Mouse (Mus musculus) liver, embryonic 14.5 days (tissue): ENCODE results near the gene Nsd1. TPM values are rescaled to one million over a fixed set of nuclear protein-coding genes. Genes with fewer than 3 reads are reported as not detected.

Experiments used
- ATAC-seq: fragments of 200-750 bp; cut with Nextera tagmentation; 2 replicates; pipeline ENCODE4 v1.8.0; 2017; ENCODE audit warnings: moderate number of reproducible peaks, mild to moderate bottlenecking, moderate library complexity; ENCODE audit not compliant: insufficient read depth
- DNase-seq, 3 experiments: peaks; one replicate each; pipeline ENCODE4 v3.0.0-alpha.2; 2012 to 2013; ENCODE audit warnings: low read depth in 3 of 3, low spot score in 3 of 3
- H3K27ac ChIP-seq: fragments of 300-500 bp; sonication (generic); 2 replicates; pipeline ENCODE4 v1.5.1; 2014; ENCODE audit warnings: moderate library complexity, mild to moderate bottlenecking, control low read depth, inconsistent platforms
- H3K27me3 ChIP-seq: fragments of 300-500 bp; sonication (generic); 2 replicates; pipeline ENCODE4 v1.6.1; 2014; ENCODE audit warnings: mild to moderate bottlenecking, low read length, moderate library complexity; ENCODE audit not compliant: control insufficient read depth, insufficient read depth
- H3K36me3 ChIP-seq: fragments of 300-500 bp; sonication (generic); replicated peaks from 2 replicates; pipeline ENCODE4 v1.6.1; 2014; ENCODE audit warnings: low read depth; ENCODE audit not compliant: control insufficient read depth, insufficient read depth
- H3K4me1 ChIP-seq, 2 experiments: fragments of 200-500 bp in 1 of 2; fragments of 300-500 bp in 1 of 2; sonication (generic) in 1 of 2; replicated peaks; 2 replicates each; pipeline ENCODE4 v1.6.1; 2012 to 2014; ENCODE audit warnings: antibody characterized with exemption in 1 of 2, inconsistent platforms in 1 of 2, low read length in 1 of 2; ENCODE audit not compliant: control insufficient read depth in 2 of 2, insufficient read depth in 2 of 2
- H3K4me2 ChIP-seq: fragments of 300-500 bp; sonication (generic); 2 replicates; pipeline ENCODE4 v1.6.1; 2014; ENCODE audit warnings: low read depth, mild to moderate bottlenecking, control low read depth, moderate library complexity
- H3K4me3 ChIP-seq, 2 experiments: fragments of 200-500 bp in 1 of 2; fragments of 300-500 bp in 1 of 2; sonication (generic) in 1 of 2; 2 replicates each; pipeline ENCODE4 v1.5.1; 2012 to 2014; ENCODE audit warnings: low read depth in 2 of 2, low read length in 2 of 2, mild to moderate bottlenecking in 2 of 2, control low read depth in 1 of 2, inconsistent platforms in 1 of 2, moderate library complexity in 1 of 2; ENCODE audit not compliant: insufficient read depth in 1 of 2
- H3K9ac ChIP-seq: fragments of 300-500 bp; sonication (generic); replicated peaks from 2 replicates; pipeline ENCODE4 v1.6.1; 2014; ENCODE audit warnings: mild to moderate bottlenecking, control low read depth, moderate library complexity
- H3K9me3 ChIP-seq: fragments of 300-500 bp; sonication (generic); 2 replicates; pipeline ENCODE4 v1.6.1; 2016; ENCODE audit warnings: low read length, mixed read lengths; ENCODE audit not compliant: control insufficient read depth
- CTCF ChIP-seq: IDR thresholded peaks from 2 replicates; pipeline ENCODE4 v1.5.1; 2016; ENCODE audit warnings: antibody characterized with exemption, low read depth, control low read depth
- EP300 ChIP-seq: IDR thresholded peaks from 2 replicates; pipeline ENCODE4 v1.6.1; 2016; ENCODE audit warnings: antibody characterized with exemption, low read depth
- WGBS: fragments of 180-500 bp; shearing (Covaris S2); extraction: QIAGEN DNeasy Blood & Tissue Kit; methylation state at CpG from one replicate; pipeline ENCODE4 v1.1.7; 2014; ENCODE audit not compliant: insufficient replicate concordance; 5-methylcytosine and 5-hydroxymethylcytosine counted together
- polyA plus RNA-seq, 2 experiments: library from polyadenylated mRNA; depleted of rRNA in 1 of 2; stranded (reverse) in 1 of 2; unstranded in 1 of 2; fragments of >200 nt; fragmentation: Nextera tagmentation in 1 of 2; extraction: Ambion mirVana in 1 of 2; gene quantifications; 2 replicates each; pipeline versions ENCODE4 v1.2.1 to v1.2.3; 2012 to 2014

Nsd1 gene
- polyA plus RNA-seq, 2 experiments = 8.0 to 13.8 TPM

DNA sequence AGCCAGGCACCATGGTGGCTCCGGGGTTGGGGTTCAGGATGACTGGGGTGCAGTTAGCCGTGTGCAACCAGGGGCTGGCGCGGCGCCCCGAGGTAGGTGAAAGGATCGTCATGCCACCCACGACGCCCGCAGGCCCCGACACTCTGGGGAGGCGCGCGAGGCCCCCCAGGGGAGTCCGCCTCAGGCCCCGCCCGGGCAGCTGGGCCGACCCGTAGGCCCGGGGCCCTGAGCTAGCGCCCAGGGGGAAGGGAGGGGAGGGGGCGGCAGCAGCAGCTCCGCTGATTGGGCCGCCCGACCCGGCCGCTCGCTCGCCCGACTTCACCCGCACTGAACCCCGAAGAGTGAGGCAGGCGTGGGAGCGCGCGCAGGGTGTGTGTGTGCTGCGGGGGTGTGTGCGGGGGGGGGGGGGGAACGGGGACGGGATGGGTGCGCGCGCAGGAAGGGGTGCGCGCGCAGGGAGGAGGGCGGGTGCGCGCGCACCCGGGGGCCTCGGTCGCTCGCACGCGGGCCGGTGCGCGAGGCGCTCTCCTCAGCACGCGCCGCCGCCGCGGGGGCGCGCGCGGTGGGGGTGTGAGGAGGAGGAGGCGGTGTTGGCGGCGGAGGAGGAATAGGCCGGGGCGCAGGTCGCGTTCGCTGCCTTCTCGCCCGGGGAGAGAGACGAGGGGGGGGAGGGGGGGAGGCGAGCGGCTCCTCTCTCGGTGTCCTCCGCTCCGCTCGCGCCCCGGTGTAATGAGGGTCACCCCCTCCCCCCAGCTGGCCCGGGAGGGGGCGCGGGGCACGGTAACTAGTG, 1.8 kb downstream of the Nsd1 start:
- H3K9ac ChIP-seq = peak overlapping the region; percentile 96
- TF ChIP-seq EP300 = no peak
- no peak for TF ChIP-seq CTCF
- under 1% methylated on average over 44 of the region's 93 CpGs for WGBS
- ATAC-seq (peak; percentile 80), DNase-seq (peak; percentile 82 to 88 (median 87))
- H3K27me3 ChIP-seq = no peaks in the 10 kb centered on the region
- peak overlapping the region; percentile 89 to 91 for H3K4me3 ChIP-seq
- peak overlapping the region; percentile 75 for H3K27ac ChIP-seq
- H3K9me3 ChIP-seq = no peaks in the 10 kb centered on the region
- peaks cover 25 to 40% of the 10 kb centered on the region in 2 experiments for H3K4me1 ChIP-seq
- peak overlapping the region; percentile 80 for H3K4me2 ChIP-seq
- peaks cover 22% of the 10 kb centered on the region for H3K36me3 ChIP-seq

DNA sequence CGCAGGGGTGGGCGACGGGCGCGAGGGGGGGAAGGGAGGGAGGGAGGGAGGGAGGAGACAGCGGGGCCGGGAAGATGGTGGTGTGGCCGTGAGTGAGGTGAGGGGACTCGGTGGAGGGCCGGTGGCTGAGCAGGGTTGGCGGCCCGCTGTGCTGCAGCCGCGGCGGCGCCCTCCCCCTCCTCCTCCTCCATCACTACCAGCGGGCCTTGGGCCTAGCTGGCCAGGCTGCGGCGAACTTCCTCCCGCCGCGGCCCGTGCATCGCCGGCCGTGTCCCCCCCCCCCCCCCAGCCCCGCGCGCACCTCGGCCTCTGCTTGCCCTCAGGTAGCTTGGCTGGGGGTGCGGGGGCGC, 2.4 kb downstream of the Nsd1 start:
- H3K4me1 ChIP-seq = peaks cover 26 to 40% of the 10 kb centered on the region in 2 experiments
- peak overlapping the region; percentile 75 for H3K27ac ChIP-seq
- H3K9me3 ChIP-seq = no peaks in the 10 kb centered on the region
- DNase-seq (peak in 2 of 3 experiments; percentile 25 to 27), ATAC-seq (peak; percentile 35)
- peak overlapping the region; percentile 89 to 91 for H3K4me3 ChIP-seq
- H3K4me2 ChIP-seq = peak overlapping the region; percentile 80
- no peak for TF ChIP-seq CTCF
- TF ChIP-seq EP300 = no peak
- WGBS = 2% methylated on average over 10 of the region's 32 CpGs
- no peaks in the 10 kb centered on the region for H3K27me3 ChIP-seq
- peaks cover 24% of the 10 kb centered on the region for H3K36me3 ChIP-seq
- H3K9ac ChIP-seq = peak overlapping the region; percentile 96

DNA sequence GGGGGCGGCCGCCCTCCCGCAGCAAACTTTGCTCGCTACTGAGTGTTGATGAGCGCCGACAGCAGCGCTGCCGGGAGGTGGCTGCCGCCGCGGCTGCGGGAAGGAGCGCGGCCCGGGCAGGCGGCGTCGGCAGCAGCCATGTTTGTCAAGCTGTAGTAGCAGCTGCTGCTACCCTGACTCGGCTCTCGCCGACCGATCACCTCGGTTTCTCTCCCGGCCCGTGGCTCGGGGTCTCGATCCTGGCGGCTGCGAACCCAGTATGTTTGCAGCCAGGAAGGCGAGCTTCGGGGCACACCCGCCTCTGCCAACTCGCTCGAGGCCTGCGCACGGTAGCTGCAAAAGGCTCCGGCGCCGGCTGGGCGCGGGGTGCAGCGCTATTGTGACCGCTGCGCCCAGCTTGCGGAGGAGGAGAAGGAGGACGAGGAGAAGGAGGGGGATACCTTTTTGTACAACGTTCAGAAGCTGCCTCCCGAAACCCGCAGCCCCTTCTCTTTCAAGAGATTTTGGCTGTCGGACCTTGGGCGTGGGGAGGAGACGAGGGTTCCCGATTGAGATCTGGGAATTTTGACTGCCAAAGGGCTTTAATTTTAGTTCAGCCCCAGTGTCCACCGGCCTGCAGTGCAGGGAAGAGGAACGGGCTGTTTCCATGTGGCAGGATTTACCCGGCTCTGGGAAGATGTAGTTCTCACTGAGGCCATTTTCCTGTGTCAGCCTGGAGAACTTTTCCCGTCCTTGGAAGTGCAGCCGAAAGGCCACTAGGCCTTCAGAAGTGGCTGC, 3.0 kb downstream of the Nsd1 start:
- Histone ChIP-seq H3K4me1 (peaks cover 26 to 40% of the 10 kb centered on the region in 2 experiments), H3K9ac (peak overlapping the region; percentile 96), H3K4me3 (peak overlapping the region; percentile 89 to 91), H3K9me3 (no peaks in the 10 kb centered on the region), H3K27ac (peak overlapping the region; percentile 75), H3K36me3 (peaks cover 28% of the 10 kb centered on the region), H3K4me2 (peak overlapping the region; percentile 80), H3K27me3 (no peaks in the 10 kb centered on the region)
- ATAC-seq (no peak), DNase-seq (peak in 1 of 3 experiments; percentile 23)
- TF ChIP-seq CTCF = no peak
- TF ChIP-seq EP300 = no peak
- WGBS = under 1% methylated on average over 55 of the region's 58 CpGs

DNA sequence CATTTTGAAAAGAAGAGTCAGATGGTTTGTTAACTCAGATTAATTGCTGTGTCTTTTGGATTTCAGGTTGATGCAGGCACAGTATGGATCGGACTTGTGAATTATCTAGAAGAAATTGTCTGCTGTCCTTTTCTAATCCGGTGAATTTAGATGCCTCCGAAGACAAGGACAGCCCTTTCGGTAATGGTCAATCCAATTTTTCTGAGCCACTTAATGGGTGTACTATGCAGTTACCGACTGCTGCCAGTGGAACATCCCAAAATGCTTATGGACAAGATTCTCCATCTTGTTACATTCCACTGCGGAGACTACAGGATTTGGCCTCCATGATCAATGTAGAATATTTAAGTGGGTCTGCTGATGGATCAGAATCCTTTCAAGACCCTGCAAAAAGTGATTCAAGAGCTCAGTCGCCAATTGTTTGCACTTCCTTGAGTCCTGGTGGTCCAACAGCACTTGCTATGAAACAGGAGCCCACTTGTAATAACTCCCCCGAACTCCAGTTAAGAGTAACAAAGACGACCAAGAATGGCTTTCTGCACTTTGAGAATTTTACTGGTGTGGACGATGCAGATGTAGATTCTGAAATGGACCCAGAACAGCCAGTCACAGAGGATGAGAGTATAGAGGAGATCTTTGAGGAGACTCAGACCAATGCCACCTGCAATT, 3.7 kb downstream of the Nsd1 start:
- peak overlapping the region; percentile 75 for H3K27ac ChIP-seq
- peaks cover 26 to 40% of the 10 kb centered on the region in 2 experiments for H3K4me1 ChIP-seq
- peak overlapping the region; percentile 96 for H3K9ac ChIP-seq
- H3K4me3 ChIP-seq = peak overlapping the region; percentile 89 to 91
- ATAC-seq = no peak
- WGBS = 64% methylated on average over 10 of the region's 10 CpGs
- H3K9me3 ChIP-seq = no peaks in the 10 kb centered on the region
- DNase-seq = no peak
- H3K27me3 ChIP-seq = no peaks in the 10 kb centered on the region
- H3K36me3 ChIP-seq = peaks cover 35% of the 10 kb centered on the region
- peak overlapping the region; percentile 80 for H3K4me2 ChIP-seq
- no peak for TF ChIP-seq EP300
- TF ChIP-seq CTCF = no peak

DNA sequence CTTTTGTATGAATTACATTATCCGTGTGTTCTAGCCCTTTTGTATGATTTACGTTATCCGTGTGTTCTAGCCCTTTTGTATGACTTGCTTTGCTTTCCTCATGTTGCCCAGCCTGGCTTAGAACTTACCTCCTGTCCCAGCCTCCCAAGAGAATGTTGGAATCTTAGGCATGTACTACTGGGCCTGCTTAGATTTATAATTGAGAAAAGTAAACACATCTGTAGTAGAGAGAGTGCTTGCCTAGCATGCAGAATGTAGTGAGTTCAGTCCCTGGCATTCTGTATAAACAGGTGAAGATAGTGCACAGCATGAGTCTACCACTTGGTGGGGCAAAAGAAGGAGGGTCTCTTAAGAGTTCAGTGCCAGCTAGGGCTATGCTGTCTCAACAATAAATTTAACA, 14.8 kb downstream of the Nsd1 start:
- Histone ChIP-seq H3K9me3 (no peaks in the 10 kb centered on the region), H3K4me3 (no peak overlapping the region), H3K36me3 (peaks cover 24% of the 10 kb centered on the region), H3K9ac (no peak overlapping the region), H3K27ac (no peak overlapping the region), H3K27me3 (no peaks in the 10 kb centered on the region), H3K4me1 (no peaks in the 10 kb centered on the region), H3K4me2 (no peak overlapping the region)
- ATAC-seq (no peak), DNase-seq (no peak)
- WGBS = 93% methylated on average over 3 of the region's 3 CpGs
- TF ChIP-seq CTCF = no peak
- no peak for TF ChIP-seq EP300
